Mouse (Mus musculus) skeletal muscle tissue, adult 2 months (tissue): ENCODE measurements around the gene Ifitm2.
"Not testable (repeated sequence)": the region's sequence is repeated elsewhere in the genome, so short reads cannot be mapped to it uniquely, and the experiment has no call there.

ENCODE experiments used
- DNase-seq: peaks from one replicate; pipeline ENCODE4 v3.0.0-alpha.2; 2012; ENCODE audit warnings: low read depth, low spot score

Ifitm2 gene

GRCm38 (mm10) chr7:140955758-140956555, at the start of gene Ifitm2, which contains the start of gene Gm45717:
Gene Ifitm2, minus strand, starts transcription at chr7:140955987.
Gene Gm45717, minus strand, starts transcription at chr7:140955937.
- DNase-seq = peak; percentile 89

DNA sequence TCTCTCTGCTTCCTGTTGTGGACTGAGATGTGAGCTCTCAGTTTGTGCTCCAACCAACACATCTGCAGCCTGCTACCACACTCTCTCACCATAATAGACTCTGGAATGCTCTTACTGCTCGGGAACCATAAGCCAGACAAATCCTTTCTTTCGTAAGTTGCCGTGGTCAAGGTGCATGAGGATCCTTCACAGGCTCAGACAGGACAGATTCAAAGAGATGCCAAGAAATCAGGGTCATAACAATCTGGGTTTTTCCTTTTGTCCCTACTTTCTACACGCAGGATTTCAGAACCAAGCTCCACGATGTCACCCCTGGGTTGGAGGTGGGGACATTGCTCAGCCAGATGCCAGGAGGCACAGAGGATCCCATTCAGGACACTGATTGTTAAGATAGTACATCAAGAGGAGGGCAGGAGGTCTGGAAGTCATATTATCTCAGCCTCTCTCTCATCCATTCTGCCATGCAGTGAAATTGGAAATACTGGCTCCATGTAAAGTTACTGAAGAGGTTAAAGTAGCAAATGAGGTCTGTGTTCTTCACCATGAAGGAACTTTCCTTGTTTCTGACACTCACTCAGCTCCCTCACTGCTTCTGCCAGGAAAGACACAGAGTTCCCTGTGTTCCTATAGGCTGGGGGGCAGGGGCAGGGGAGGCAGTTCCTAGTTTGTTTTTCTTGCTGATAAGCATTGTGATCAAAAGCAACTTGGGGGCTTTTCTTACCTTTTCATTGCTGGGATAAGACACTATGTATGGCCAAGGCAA, 47.6 kb upstream of the Ifitm2 start:
- DNase-seq = no peak

GRCm38 (mm10) chr7:141000881-141001708, 45.3 kb upstream of the Ifitm2 start:
- DNase-seq = no peak

DNA sequence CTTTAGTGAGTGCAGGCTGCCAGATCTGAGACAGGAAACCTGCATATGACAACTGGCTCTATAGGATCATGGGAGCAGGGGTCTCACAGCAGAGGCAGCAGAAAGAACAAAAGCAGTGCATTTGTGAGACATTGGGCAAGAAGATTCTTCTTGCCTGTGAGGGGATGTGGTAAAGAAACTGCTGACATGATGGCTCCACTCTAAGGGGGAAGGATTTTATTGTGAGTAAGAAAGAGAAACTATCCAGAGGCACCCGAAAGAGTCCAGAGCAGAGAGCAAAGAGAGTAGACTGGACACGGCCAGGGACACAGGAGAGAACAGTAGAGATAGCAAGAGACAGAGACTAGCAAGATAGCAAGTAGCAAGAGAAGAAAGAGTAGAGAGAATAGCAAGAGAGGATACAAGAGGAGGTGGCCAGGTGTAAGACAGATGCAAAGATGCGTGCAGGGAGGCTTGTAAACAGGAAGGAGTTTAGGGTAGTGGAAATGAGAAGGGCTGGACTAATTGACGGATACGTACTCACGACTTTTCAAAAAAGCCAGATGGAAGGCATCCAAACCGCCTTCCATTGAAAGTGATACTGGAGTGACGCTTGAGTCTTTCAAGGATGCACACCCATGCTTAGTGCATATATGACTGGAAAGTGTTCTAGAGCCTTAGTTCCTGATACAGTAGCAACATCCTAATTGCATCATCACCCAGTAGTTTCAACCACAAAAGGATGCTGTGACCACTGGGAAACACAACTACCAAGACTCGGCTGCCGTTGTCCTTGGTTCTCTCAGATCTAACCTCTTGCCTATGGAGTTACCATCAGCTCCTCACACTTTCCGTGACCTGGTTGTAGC, 43.3 kb upstream of the Ifitm2 start:
- DNase-seq = no peak

DNA sequence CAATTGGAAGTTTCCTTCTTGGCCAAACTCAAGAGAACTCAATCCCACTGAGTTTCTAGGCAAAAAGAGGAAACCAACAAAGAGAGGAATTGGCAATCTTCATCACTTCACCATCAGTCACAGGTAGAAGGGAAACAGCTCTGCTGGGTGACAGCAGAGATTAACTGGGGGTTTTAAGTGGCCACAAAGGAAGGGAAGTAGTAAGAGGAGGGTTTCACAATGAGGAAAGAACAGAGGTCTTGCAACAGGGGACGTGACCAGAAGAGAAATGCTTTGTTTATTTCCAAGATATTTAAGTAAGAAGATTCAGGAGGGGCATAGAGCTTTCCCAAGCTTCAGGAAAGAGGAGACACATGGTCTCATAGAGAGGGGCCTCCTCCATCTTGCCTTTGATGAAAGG, 42.0 kb upstream of the Ifitm2 start:
- no peak for DNase-seq

- DNase-seq = no peak
Observed at GRCm38 (mm10) chr7:140991117-140991689, 35.4 kb upstream of the Ifitm2 start.

DNA sequence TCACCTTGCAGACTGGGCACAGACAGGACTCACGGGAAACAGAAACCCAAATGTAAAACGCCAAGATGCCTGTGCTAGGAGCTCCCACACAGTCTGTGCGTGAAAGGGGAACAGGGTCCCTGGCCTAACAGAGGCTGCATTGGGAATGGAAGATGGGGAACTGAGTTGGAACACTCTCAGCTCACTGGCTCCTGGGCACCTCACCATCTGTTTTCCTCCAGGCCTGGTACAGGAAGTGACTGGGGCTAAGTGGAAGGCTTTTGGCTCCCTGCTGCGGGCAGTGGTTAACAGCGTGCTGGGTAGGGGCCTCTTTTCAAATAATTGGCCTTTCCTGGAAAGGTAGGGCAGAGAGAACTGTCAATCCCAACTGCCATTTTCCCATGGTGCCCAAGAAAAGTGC, 34.8 kb upstream of the Ifitm2 start:
- no peak for DNase-seq

DNA sequence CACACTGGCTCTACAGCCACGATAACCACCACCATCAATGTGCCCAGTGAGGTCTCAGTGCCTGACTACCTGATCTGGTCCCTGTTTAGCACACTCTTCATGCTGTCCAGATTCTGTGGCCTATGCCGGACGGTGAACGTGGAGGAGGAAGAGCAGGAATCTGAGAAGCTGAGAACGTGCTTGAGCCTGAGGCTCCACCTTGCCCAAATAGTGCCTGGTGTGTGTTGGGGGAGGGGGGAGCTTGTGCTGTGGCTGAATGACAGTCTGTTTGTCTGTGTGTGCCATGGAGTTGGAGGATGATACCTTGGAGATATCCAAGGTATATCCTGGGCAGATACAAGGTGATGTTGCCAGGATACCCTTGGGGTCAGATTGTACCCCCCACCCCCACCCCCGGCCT, 34.4 kb upstream of the Ifitm2 start:
- DNase-seq = no peak

- DNase-seq = no peak
Observed at GRCm38 (mm10) chr7:140989022-140989421, 33.2 kb upstream of the Ifitm2 start.

GRCm38 (mm10) chr7:140987182-140988138, 31.7 kb upstream of the Ifitm2 start:
- no peak for DNase-seq

GRCm38 (mm10) chr7:140982971-140983370, 27.2 kb upstream of the Ifitm2 start:
- no peak for DNase-seq

DNA sequence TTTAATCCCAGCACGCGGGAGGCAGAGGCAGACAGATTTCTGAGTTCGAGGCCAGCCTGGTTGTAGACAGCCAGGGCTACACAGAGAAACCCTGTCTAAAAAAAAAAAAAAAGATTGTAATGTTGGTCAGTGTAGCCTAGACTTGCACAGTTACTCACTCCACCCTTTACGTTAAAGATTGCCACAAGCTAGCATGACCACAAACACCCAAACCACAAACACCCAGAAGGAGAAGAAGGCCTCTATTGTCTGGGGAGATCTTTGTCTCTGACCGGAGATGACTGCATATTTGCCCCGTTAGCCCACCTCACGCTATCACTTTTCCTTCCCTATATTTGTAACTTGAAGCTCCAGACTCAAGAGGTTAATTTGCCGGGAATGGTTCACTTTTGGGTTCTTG, 25.9 kb upstream of the Ifitm2 start:
- no peak for DNase-seq

GRCm38 (mm10) chr7:140976720-140977119, 20.9 kb upstream of the Ifitm2 start:
- not testable (repeated sequence) for DNase-seq

- no peak for DNase-seq
Observed at GRCm38 (mm10) chr7:140975465-140975864, 19.7 kb upstream of the Ifitm2 start.

DNA sequence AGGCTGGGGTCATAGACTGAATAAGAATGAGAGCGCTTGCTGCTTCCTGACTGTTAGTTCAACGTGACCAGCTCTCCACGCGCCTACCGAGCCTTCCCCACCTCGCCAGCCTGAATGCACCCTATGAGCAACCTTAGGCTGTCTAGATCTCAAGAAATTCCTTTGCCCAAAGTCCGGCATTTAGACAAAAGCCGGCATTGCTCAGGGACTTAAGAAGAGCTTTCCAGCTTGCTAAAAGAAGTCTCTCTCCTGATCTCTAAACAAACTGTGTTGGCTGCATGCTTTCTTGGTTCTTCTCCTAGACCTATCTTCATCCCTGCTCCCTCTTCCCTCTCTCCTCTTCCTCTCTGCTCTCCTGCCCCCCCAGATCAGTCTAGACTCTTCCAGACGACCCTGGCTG, 19.2 kb upstream of the Ifitm2 start:
- DNase-seq = no peak

DNA sequence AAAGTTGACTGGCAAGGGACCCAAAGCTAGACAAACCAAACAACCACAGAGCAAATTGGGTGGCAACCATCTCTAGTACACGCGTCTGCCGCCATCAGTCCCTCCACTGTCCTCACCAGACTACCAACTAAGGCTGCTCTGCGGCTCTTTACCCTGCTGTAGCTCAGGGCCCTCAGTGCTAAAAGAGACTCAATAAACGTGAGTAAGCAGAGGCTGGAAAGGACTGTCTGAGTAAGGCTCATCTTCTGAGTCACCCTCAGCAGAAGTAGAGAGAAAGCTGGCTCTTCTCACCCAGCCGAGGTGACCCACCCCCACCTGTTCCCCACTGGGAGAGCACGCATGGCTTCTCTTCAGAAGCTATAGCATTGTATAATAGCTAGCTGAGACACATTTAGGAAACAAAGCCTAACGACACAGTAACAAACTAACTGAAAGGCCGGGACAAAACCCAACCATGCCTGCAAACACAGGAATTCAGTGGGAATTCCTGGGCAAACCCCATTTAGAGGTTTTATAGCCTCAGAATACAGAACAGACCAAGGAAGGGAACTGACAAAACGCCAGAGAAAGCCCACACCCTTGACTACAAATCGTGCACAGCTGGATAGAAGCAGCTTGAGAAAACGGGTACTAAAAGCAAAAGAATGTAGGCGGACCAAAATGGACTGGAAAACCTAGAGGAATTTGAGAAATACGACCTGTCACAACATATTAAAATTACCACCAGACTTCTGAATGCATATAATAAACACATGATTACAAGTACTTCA, 17.8 kb upstream of the Ifitm2 start:
- DNase-seq = no peak

DNA sequence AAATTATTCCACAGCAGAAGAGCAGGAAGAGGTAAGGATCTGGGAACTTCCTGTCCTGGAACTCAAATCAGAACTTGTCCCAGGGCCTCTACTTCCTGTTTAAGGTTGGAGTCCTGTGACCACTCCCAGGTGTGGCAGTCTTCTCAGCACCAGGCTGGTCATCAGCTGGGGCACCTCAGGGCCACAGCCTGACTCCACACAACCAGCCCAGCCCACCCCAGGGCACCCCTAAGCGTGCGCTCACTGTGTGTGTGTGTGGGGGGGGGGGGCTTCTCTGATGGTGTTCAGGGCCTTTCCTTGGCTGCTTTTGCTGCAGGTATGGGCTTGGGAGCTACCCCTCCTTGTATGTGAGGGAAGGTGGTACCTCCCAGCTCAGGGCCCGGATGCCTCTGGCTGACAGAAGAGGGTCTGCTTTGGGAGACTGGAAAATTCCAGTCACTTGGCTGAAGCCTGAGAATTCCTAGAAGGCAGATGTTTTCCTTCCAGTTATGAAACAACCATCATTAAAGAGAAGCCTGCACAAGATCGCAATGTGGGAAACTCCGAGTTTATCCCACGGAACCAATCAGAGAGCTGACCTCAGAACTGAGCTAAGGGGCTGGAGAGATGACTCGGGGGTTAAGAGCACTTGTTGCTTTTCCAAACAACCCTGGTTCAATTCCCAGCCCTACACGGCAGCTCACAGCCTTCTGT, 15.8 kb upstream of the Ifitm2 start:
- DNase-seq = peak; percentile 47

DNA sequence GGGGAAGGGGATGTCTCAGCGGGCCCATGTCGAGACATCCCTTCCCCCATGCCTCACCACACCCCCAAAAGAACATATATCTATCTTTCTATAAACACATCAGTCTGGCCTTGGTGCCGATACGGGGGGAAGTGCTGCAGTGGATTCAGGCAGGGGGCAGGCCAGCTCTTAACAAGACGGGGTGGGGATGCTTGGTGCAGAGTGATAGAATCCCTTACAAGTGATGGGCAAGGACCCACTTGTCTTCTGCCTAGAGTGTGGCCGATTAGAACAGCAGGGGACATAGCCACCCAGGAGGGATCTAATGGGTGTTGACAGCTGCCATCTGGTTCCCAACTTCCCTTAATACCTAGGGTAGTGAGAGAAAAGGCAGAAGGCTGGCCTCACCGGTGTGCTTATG, 15.1 kb upstream of the Ifitm2 start:
- DNase-seq = no peak
